Mouse (Mus musculus) layer of hippocampus, adult 2 months (tissue): ENCODE data around the gene Twf2. TPM values are rescaled to one million over a fixed set of nuclear protein-coding genes. Genes with fewer than 3 reads are reported as not detected.
A peak's percentile ranks its signal among the peaks of the same experiment; 100 is the strongest.

Experiments used
- DNase-seq, 2 experiments: peaks; one replicate each; pipeline ENCODE4 v3.0.0; 2022; ENCODE audit warnings: low spot score in 2 of 2
- H3K27ac ChIP-seq: fragments of 200-600 bp; 2 replicates; pipeline ENCODE4 v1.8.1; 2022
- H3K4me3 ChIP-seq: fragments of 200-600 bp; 2 replicates; pipeline ENCODE4 v1.8.1; 2022; ENCODE audit warnings: mild to moderate bottlenecking
- CTCF ChIP-seq: fragments of 200-600 bp; conservative IDR thresholded peaks from 2 replicates; pipeline ENCODE4 v1.8.1; 2022; ENCODE audit warnings: antibody characterized with exemption, mild to moderate bottlenecking, moderate library complexity
- total RNA-seq, 2 experiments: library from RNA; stranded (reverse); gene quantifications; 2 replicates each; pipeline ENCODE4 v1.2.3; 2021

The Twf2 gene
- total RNA-seq, 2 experiments from 2014 or later: 52.4 to 58.9 TPM

DNA sequence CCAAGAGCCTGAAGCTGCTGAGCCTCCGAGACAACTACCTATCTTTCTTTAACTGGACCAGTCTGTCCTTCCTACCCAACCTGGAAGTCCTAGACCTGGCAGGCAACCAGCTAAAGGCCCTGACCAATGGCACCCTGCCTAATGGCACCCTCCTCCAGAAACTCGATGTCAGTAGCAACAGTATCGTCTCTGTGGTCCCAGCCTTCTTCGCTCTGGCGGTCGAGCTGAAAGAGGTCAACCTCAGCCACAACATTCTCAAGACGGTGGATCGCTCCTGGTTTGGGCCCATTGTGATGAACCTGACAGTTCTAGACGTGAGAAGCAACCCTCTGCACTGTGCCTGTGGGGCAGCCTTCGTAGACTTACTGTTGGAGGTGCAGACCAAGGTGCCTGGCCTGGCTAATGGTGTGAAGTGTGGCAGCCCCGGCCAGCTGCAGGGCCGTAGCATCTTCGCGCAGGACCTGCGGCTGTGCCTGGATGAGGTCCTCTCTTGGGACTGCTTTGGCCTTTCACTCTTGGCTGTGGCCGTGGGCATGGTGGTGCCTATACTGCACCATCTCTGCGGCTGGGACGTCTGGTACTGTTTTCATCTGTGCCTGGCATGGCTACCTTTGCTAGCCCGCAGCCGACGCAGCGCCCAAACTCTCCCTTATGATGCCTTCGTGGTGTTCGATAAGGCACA, 22.7 kb downstream of the Twf2 start:
- H3K4me3 ChIP-seq: peak overlapping the region; percentile 49
- H3K27ac ChIP-seq: peak overlapping the region; percentile 46

DNA sequence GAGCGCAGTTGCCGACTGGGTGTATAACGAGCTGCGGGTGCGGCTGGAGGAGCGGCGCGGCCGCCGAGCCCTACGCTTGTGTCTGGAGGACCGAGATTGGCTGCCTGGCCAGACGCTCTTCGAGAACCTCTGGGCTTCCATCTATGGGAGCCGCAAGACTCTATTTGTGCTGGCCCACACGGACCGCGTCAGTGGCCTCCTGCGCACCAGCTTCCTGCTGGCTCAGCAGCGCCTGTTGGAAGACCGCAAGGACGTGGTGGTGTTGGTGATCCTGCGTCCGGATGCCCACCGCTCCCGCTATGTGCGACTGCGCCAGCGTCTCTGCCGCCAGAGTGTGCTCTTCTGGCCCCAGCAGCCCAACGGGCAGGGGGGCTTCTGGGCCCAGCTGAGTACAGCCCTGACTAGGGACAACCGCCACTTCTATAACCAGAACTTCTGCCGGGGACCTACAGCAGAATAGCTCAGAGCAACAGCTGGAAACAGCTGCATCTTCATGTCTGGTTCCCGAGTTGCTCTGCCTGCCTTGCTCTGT, 23.3 kb downstream of the Twf2 start:
- peak overlapping the region; percentile 46 for H3K27ac ChIP-seq
- H3K4me3 ChIP-seq: peak overlapping the region; percentile 49
- no peak for DNase-seq
- TF ChIP-seq CTCF: peak; percentile 61

More for the DNA sequence above, 22.7 kb downstream of the Twf2 start:
- TF ChIP-seq CTCF: no peak
- DNase-seq: no peak

DNA sequence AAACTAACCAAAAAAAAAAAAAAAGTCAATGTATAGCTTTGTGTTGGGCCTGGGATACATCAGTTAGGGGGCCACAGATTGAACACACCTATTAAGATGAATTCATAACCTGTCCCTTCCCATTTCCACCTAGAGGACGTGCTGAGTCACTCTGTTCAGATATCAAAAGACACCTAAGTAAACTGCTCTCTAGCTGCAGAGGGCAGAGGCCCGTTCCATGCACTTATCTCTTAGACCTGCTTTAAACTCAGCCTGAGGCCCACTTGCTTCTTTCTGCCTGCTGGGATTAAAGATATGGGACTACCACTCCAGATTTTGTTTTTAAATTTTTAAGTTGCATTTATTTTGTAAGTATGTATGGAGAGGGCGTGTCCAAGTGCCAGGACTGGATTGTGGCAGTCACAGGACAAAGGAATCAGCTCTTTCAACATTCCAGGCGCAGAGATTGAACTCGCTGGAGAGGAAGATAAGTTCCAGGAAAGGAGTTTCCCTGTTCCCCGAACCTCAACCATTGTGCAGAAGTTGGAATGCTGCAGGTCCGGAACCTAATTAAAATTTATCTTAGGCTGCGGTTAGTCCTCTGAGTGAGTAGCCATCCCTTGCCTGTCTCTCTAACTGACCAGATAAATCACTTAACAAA, 25.0 kb downstream of the Twf2 start:
- DNase-seq: no peak
- H3K4me3 ChIP-seq: no peak overlapping the region
- no peak for TF ChIP-seq CTCF
- H3K27ac ChIP-seq: no peak overlapping the region

DNA sequence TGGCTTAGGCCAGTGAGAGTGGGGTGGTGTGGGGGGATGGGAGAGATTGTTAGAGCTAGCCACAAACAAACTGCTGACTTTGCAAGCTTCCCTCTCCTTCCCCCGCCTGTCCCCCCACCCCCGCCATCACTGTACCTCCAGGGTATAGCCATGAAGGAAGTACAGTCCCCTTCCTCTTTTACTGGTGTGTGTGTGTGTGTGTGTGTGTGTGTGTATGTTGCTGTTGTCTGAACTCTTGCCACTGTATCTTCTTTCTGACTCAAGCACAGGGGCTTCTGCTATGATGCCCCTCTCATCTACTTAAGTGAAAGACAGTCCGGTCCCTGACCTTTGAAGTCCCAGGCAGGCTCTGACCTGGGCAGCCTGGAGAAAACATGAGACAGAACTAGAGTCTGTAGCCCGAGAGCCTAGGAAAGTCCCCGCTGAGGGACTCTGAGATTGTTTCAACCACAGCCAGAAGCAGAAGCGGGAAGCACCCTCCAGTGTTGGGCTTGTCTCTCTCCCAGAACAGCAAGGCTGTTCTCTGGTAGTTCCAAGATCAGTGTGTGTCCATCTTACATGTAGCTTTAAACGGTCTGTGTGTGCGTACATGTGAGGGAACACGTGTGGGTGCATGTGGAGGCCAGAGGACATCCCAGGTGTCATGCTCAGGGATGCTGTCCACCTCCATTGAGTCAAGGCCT, 27.3 kb downstream of the Twf2 start:
- no peak overlapping the region for H3K4me3 ChIP-seq
- no peak for DNase-seq
- H3K27ac ChIP-seq: peak overlapping the region; percentile 6; the same call in 1 of the 2 replicates
- TF ChIP-seq CTCF: no peak

DNA sequence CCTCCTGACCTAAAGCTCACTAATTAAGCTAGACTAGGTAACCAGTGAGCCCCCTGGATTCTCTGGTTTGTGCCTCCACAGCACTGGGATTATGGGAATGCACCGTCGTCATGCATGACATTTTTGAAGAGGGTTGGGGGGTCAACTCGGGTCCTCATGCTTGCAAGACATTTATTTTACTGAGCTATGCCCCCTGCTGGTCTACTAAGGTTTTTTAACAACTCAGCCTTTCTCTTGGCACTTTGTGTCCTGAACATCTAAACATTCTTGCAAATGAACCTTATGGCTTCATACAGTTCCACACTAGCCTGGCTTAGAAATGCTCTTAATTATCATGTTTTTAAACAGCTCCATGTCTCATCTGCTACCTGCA, 27.8 kb downstream of the Twf2 start:
- Histone ChIP-seq H3K4me3 (no peak overlapping the region), H3K27ac (peak overlapping the region; percentile 6; the same call in 1 of the 2 replicates)
- no peak for DNase-seq
- TF ChIP-seq CTCF: peak; percentile 70

DNA sequence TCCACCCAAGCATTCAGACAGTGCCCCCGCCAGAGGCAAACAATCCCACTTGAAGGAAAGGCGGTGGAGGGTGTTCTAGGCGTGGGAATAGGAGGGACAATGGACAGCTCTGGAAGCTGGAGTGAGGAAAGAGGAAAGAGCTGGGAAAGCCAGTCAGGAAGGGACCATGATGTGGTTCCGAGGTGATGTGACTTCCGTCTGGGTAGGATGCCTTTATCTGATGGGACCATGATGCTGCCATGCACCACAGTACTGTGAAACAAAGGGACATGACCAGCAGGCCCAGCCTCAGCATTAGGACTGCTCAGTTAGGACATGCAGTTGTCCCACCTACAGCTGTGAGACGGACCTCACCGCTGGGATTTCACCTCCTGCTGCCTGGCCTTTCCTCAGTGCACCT, 28.3 kb downstream of the Twf2 start:
- TF ChIP-seq CTCF: no peak
- H3K27ac ChIP-seq: peak overlapping the region; percentile 6; the same call in 1 of the 2 replicates
- no peak for DNase-seq
- no peak overlapping the region for H3K4me3 ChIP-seq

DNA sequence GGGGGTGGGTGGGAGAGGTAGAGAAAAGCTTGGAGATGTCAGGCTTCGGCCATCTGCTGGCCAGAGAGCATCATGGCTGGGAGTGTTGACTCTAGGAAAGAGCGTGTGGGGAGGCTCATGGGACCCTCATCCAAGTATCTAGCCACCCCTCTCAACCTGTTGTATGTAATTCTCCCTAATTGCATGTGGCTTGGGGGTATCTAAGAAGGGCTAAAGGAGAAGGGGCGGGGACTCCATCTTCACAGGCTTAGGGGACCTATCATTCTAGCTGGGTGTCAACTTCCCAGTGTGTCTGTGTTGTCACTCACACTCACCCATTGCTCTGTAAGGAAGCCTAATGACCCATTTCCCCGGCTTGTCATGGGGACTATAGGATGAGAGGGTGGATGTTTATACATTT, 28.9 kb downstream of the Twf2 start:
- TF ChIP-seq CTCF: 0 out of 2 replicates have a peak, but pooled peaks have one; percentile 27
- Histone ChIP-seq H3K27ac (no peak overlapping the region; the same call in 1 of the 2 replicates), H3K4me3 (no peak overlapping the region)
- DNase-seq: no peak

DNA sequence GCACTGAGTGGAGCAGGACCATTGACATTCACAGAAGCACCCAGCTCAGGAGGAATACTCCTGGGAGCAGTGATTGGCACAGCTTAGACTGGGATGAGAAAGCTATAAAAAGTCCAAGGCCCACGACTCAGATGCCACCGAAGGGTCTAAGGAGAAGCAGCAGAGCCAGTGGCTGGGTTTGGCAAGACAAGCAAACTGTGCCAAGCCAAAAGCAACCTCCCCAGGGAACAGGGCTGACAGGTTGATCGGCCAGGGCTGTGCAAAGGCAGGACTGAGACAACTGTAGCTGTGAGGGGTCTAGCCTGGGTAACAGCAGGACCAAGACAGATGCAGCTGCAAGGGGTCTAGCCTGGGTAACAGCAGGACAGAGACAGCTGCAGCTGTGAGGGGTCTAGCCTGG, 30.0 kb downstream of the Twf2 start:
- peak overlapping the region; percentile 10; the same call in 1 of the 2 replicates for H3K27ac ChIP-seq
- H3K4me3 ChIP-seq: no peak overlapping the region
- no peak for DNase-seq
- no peak for TF ChIP-seq CTCF

DNA sequence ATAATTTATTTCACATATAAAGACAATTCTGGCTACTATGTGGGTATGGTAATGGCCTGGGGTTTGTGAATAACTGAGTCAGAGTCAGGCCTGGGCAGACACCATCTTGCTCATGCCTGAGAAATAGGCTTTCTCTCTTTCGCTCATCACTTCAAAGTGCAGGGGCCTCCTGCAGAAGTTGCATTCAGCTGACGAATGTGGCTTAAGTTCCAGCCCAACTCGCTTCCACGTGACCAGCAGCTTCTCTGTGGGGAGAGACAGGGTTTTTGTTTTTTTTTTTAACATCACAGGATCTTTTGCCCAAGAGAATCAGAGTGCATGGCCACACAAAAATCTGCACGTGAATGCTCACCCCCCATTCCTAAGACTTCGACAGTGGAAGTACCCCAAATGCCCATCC, 31.0 kb downstream of the Twf2 start:
- TF ChIP-seq CTCF: no peak
- no peak for DNase-seq
- 0 out of 2 replicates have a peak overlapping the region, but pooled peaks have one; percentile 43 for H3K27ac ChIP-seq
- H3K4me3 ChIP-seq: no peak overlapping the region

DNA sequence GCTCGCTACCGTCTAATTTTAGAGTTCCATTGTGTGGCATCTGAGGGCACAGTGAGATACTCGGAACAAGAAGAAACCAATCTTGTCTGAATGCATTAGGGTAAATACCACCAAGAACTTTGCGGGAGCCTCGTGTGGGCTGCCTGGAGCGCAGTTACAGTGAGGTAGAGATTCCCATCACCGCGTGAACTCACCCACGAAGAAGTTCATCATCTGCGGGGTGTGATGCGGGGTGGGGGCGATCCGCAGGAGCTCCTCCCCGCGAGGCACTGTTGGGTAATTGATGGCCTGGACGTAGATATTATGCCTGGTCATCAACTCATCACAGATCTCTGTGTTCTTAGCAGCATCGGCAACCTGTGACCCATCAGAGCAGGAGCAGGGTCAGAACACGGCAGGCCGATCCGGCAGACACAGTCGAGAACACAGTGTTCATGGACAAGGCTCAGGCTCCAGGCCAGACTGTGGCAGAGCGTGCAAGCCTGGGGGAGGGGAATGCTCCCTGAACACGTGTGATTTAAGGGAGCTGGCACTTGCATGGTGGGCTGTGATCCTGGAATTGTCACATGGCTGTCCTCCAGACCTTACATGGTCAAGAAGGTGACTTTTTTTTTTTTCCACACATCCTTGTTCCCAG, 32.4 kb downstream of the Twf2 start:
- TF ChIP-seq CTCF: no peak
- no peak overlapping the region for H3K4me3 ChIP-seq
- no peak for DNase-seq
- H3K27ac ChIP-seq: peak overlapping the region; percentile 62; the same call in 1 of the 2 replicates

DNA sequence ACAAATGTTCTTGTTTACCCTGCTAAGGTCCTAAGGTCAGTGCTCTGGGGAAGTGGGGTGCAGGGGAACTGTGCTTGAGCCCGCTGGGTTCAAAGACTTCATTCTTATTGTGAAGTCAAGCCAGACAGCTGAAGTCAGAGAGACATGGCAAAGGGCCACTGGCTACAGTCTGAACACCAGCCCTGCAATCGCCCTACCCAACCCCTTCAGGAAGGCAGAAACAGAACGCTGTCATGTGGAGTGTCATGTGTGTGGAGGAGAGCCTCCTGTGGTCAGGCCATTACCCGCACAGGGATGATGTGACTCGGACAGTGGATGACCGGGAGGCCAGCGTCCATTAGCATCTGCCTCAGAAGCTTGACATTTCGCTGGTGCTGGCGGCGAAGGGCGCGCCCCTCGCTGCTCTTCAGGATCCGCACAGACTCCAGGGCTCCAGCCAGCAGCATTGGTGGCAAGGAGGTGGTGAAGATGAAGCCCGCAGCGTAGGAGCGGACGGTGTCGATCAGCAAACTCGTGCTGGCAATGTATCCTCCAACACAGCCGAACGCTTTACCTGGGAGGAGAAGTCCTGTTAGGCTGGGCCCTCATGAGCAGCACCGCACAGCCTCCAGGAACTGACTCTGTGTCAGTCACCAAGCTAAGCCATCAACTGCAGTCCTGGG, 33.4 kb downstream of the Twf2 start:
- Histone ChIP-seq H3K27ac (peak overlapping the region; percentile 62; the same call in 1 of the 2 replicates), H3K4me3 (no peak overlapping the region)
- TF ChIP-seq CTCF: no peak
- DNase-seq: no peak

DNA sequence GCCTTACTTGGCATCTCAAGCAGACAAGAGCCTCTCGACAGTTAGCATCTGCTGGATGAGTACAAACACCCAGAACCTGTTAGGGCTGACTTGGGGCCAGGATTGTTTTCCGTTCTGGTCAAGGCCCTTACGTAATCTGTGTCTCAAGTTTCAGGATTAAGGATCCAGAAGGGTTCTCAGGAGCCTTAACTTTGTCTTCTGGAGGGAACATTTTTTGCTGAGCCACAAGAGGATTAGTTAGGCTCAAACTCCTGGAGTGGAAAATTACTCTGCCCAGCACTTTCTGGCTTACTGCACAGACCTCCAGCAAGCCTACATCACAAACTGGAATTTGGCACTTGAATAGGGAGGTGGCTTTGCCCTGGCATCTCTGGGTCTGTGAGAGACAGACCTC, 33.9 kb downstream of the Twf2 start:
- H3K27ac ChIP-seq: peak overlapping the region; percentile 62; the same call in 1 of the 2 replicates
- H3K4me3 ChIP-seq: no peak overlapping the region
- TF ChIP-seq CTCF: no peak
- no peak for DNase-seq
